Comparison of ENCODE assay signal across 9 mouse cellular contexts in the genomic region with DNA sequence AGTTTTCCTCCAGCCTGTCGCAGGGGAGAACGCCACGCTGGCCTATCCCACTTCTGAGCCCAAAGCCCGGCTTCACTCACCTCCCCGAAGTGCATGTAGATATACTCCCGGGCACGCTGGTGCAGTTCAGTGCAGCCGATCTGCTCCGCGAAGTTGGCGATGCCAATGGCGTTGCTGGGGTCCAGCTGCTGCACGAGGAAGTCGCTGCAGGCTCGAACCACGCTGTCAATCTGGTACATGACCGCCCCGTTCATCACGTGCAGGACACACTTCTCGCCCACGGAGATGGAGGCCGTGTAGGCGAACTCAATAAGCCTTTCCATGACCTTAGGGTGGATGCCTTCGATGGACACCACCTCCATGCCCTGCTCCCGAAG. TPM values are rescaled to one million over a fixed set of nuclear protein-coding genes. Genes with fewer than 3 reads are reported as not detected.
DNase-seq lines count a peak whose midpoint lies in the region; ATAC-seq and TF ChIP-seq lines count a peak whose summit lies in the region.
"Had no signal": no experiment of that assay in that cellular context is flagged by ENCODE, and none has a peak within 500 bp of the region (broad histone marks: within the 10 kb centered on the region; RNA-seq: fewer than 3 reads in every experiment).

No protein-coding gene starts in this region.

- no peak for TF ChIP-seq POLR2A in ES-Bruce4 (IDR thresholded peaks at IDR 0.05; ENCODE audit: insufficient read depth, low read length)

- H3K36me3 ChIP-seq in heart, embryonic 13.5 days: peaks cover 50% of the 10 kb centered on the region
- H3K36me3 ChIP-seq in ES-Bruce4 (ENCODE audit: control insufficient read depth, insufficient read depth, low read length, poor library complexity, severe bottlenecking): no peaks in the 10 kb centered on the region
- H3K36me3 ChIP-seq in forebrain, embryonic 16.5 days (ENCODE audit: control insufficient read depth, insufficient read depth): peaks cover 5% of the 10 kb centered on the region; the same call in 1 of the 2 replicates

- no peaks in the 10 kb centered on the region for H3K9me3 ChIP-seq in heart, embryonic 13.5 days
- H3K9me3 ChIP-seq in ES-Bruce4 (replicated peaks; ENCODE audit: control insufficient read depth, insufficient read depth, low read length, poor library complexity, severe bottlenecking): no peaks in the 10 kb centered on the region
- no peaks in the 10 kb centered on the region for H3K9me3 ChIP-seq in forebrain, embryonic 16.5 days (ENCODE audit: control insufficient read depth, low read length)

- H3K4me1 ChIP-seq in heart, embryonic 13.5 days: peaks cover 30% of the 10 kb centered on the region
- peaks cover 4% of the 10 kb centered on the region for H3K4me1 ChIP-seq in ES-Bruce4 (ENCODE audit: control insufficient read depth, insufficient read depth, low read length)
- H3K4me1 ChIP-seq in forebrain, embryonic 16.5 days (replicated peaks; ENCODE audit: control insufficient read depth, insufficient read depth, low read length): peaks cover 20% of the 10 kb centered on the region

- WGBS in heart, embryonic 13.5 days: 80% methylated on average over 25 of the region's 25 CpGs
- WGBS in forebrain, embryonic 16.5 days: 78% methylated on average over 25 of the region's 25 CpGs

- H3K27ac ChIP-seq in heart, embryonic 13.5 days (replicated peaks): peak overlapping the region; percentile 95
- no peak overlapping the region for H3K27ac ChIP-seq in ES-Bruce4 (ENCODE audit: insufficient read depth, low read length)
- H3K27ac ChIP-seq in forebrain, embryonic 16.5 days (ENCODE audit: low read length): no peak overlapping the region; the same call in 1 of the 2 replicates

- no peak for TF ChIP-seq CTCF in ES-Bruce4 (IDR thresholded peaks at IDR 0.05; ENCODE audit: low read depth, low read length)

- peak overlapping the region; percentile 79 for H3K4me2 ChIP-seq in heart, embryonic 13.5 days
- H3K4me2 ChIP-seq in forebrain, embryonic 16.5 days (ENCODE audit: low read length): peak overlapping the region; percentile 87

- DNase-seq in heart, postnatal 14 days: no peak
- peak; percentile 10 for DNase-seq in lung, postnatal 36 days
- no peak for DNase-seq in urinary bladder, postnatal 25 days (ENCODE audit: low spot score)

- H3K4me3 ChIP-seq in heart, embryonic 13.5 days: peak overlapping the region; percentile 81
- H3K4me3 ChIP-seq in ES-Bruce4 (ENCODE audit: low read depth, low read length): peak overlapping the region; percentile 37
- peak overlapping the region; percentile 89 for H3K4me3 ChIP-seq in forebrain, embryonic 16.5 days (replicated peaks; ENCODE audit: low read length)

- intact Hi-C loops in heart, postnatal 14 days (cut with DNase I): loop anchor here (5.0 kb wide), 2 partner anchors 40 to 120 kb away; no protein-coding TSS in a partner anchor

- peak overlapping the region; percentile 95 for H3K9ac ChIP-seq in heart, embryonic 13.5 days
- no peak overlapping the region for H3K9ac ChIP-seq in ES-Bruce4 (ENCODE audit: low read depth, poor library complexity, severe bottlenecking)
- H3K9ac ChIP-seq in forebrain, embryonic 16.5 days (replicated peaks; ENCODE audit: low read depth, low read length): peak overlapping the region; percentile 99

- H3K27me3 ChIP-seq in heart, embryonic 13.5 days (replicated peaks): peaks cover 3% of the 10 kb centered on the region; the same call in 1 of the 2 replicates
- H3K27me3 ChIP-seq in ES-Bruce4 (ENCODE audit: control insufficient read depth, insufficient read depth, low read length, poor library complexity, severe bottlenecking): no peaks in the 10 kb centered on the region
- no peaks in the 10 kb centered on the region; the same call in 1 of the 2 replicates for H3K27me3 ChIP-seq in forebrain, embryonic 16.5 days (replicated peaks; ENCODE audit: control insufficient read depth, insufficient read depth, low read length)
- H3K27me3 ChIP-seq: Patski had no signal

- TF ChIP-seq EP300 in ES-Bruce4 (IDR thresholded peaks at IDR 0.05; ENCODE audit: insufficient read depth, low read depth, low read length): no peak

- no peak for ATAC-seq in heart, embryonic 13.5 days (ENCODE audit: extremely low read depth, insufficient number of reproducible peaks, low FRiP score, low TSS enrichment)
- no peak for ATAC-seq in forebrain, embryonic 16.5 days
- no peak for ATAC-seq in megakaryocyte-erythroid progenitor cell, adult 5-6 weeks (replicated peaks; ENCODE audit: low FRiP score, low TSS enrichment, poor library complexity, severe bottlenecking)
- no peak for ATAC-seq in inflammation-experienced regulatory T-cells, adult 6 months
- ATAC-seq: Patski had no signal

RNA-seq across cellular contexts. Expression of gene Keap1, which starts 2.2 kb away (rescaled TPM):
- polyA plus RNA-seq in heart, embryonic 13.5 days (2015; fragmentation: Nextera tagmentation; extraction: Ambion mirVana): 51.1 and 52.7 TPM in 2 replicates
- total RNA-seq in heart, postnatal 14 days (2021): 10 to 100 TPM; 38.6 to 40.8 TPM
- polyA plus RNA-seq in ES-Bruce4 (2011; ENCODE audit: insufficient read depth, insufficient read length, low read depth, missing spikeins): 19.5 and 19.6 TPM in 2 replicates
- polyA plus RNA-seq in forebrain, embryonic 16.5 days (2015; fragmentation: Nextera tagmentation; extraction: Ambion mirVana): 74.2 and 78.5 TPM in 2 replicates
- total RNA-seq in megakaryocyte-erythroid progenitor cell, adult 5-6 weeks (2014; fragmentation: Nextera tagmentation): 25.3 and 27.2 TPM in 2 replicates
- 32.7 and 39.8 TPM in 2 replicates for total RNA-seq in megakaryocyte-erythroid progenitor cell, adult 5-6 weeks (2017)
- 10 to 100 TPM; 20.8 to 28.9 (median 21.5) TPM for polyA plus RNA-seq in inflammation-experienced regulatory T-cells, adult 6 months (2017; shearing (Covaris generic))

RNA-seq across cellular contexts. Expression of gene S1pr5, which starts 11.3 kb away (rescaled TPM):
- polyA plus RNA-seq in heart, embryonic 13.5 days (2015; fragmentation: Nextera tagmentation; extraction: Ambion mirVana): 0.07 and 0.11 TPM in 2 replicates
- total RNA-seq in heart, postnatal 14 days (2021): under 1 TPM; 0.27 to 0.45 TPM
- 0.40 and 0.44 TPM in 2 replicates for polyA plus RNA-seq in ES-Bruce4 (2011; ENCODE audit: insufficient read depth, insufficient read length, low read depth, missing spikeins)
- polyA plus RNA-seq in forebrain, embryonic 16.5 days (2015; fragmentation: Nextera tagmentation; extraction: Ambion mirVana): 2.6 and 2.8 TPM in 2 replicates
- 0.59 TPM in 1 of 2 replicates, not detected in the other for total RNA-seq in megakaryocyte-erythroid progenitor cell, adult 5-6 weeks (2014; fragmentation: Nextera tagmentation)
- total RNA-seq in megakaryocyte-erythroid progenitor cell, adult 5-6 weeks (2017): 1.1 TPM in 1 of 2 replicates, not detected in the other
- polyA plus RNA-seq in inflammation-experienced regulatory T-cells, adult 6 months (2017; shearing (Covaris generic)): under 1 TPM in 1 of 3 experiments, not detected in 2; 0.17 TPM
- polyA plus RNA-seq: Patski had no signal

RNA-seq across cellular contexts. Expression of gene Atg4d, which starts 28.1 kb away (rescaled TPM):
- polyA plus RNA-seq in heart, embryonic 13.5 days (2015; fragmentation: Nextera tagmentation; extraction: Ambion mirVana): 41.6 and 51.4 TPM in 2 replicates
- total RNA-seq in heart, postnatal 14 days (2021): 10 to 100 TPM; 73.3 to 85.0 TPM
- 18.8 and 22.3 TPM in 2 replicates for polyA plus RNA-seq in ES-Bruce4 (2011; ENCODE audit: insufficient read depth, insufficient read length, low read depth, missing spikeins)
- polyA plus RNA-seq in forebrain, embryonic 16.5 days (2015; fragmentation: Nextera tagmentation; extraction: Ambion mirVana): 47.6 and 51.8 TPM in 2 replicates
- 8.9 and 13.9 TPM in 2 replicates for total RNA-seq in megakaryocyte-erythroid progenitor cell, adult 5-6 weeks (2014; fragmentation: Nextera tagmentation)
- 11.9 and 25.7 TPM in 2 replicates for total RNA-seq in megakaryocyte-erythroid progenitor cell, adult 5-6 weeks (2017)
- polyA plus RNA-seq in inflammation-experienced regulatory T-cells, adult 6 months (2017; shearing (Covaris generic)): 10 to 100 TPM; 23.5 to 32.5 (median 24.2) TPM

RNA-seq across cellular contexts. Expression of gene Kri1, which starts 50.8 kb away (rescaled TPM):
- polyA plus RNA-seq in heart, embryonic 13.5 days (2015; fragmentation: Nextera tagmentation; extraction: Ambion mirVana): 12.7 and 13.2 TPM in 2 replicates
- 10 to 100 TPM; 17.0 to 22.6 TPM for total RNA-seq in heart, postnatal 14 days (2021)
- polyA plus RNA-seq in ES-Bruce4 (2011; ENCODE audit: insufficient read depth, insufficient read length, low read depth, missing spikeins): 35.9 and 41.7 TPM in 2 replicates
- polyA plus RNA-seq in forebrain, embryonic 16.5 days (2015; fragmentation: Nextera tagmentation; extraction: Ambion mirVana): 18.3 and 20.1 TPM in 2 replicates
- 50.7 and 81.7 TPM in 2 replicates for total RNA-seq in megakaryocyte-erythroid progenitor cell, adult 5-6 weeks (2014; fragmentation: Nextera tagmentation)
- total RNA-seq in megakaryocyte-erythroid progenitor cell, adult 5-6 weeks (2017): 55.3 and 86.3 TPM in 2 replicates
- polyA plus RNA-seq in inflammation-experienced regulatory T-cells, adult 6 months (2017; shearing (Covaris generic)): 10 to 100 TPM; 16.5 to 36.2 (median 26.9) TPM

RNA-seq across cellular contexts. Expression of gene Cdkn2d, which starts 54.2 kb away (rescaled TPM):
- 80.4 and 101 TPM in 2 replicates for polyA plus RNA-seq in heart, embryonic 13.5 days (2015; fragmentation: Nextera tagmentation; extraction: Ambion mirVana)
- 10 to 100 TPM; 17.9 to 21.1 TPM for total RNA-seq in heart, postnatal 14 days (2021)
- polyA plus RNA-seq in ES-Bruce4 (2011; ENCODE audit: insufficient read depth, insufficient read length, low read depth, missing spikeins): 11.6 and 12.4 TPM in 2 replicates
- polyA plus RNA-seq in forebrain, embryonic 16.5 days (2015; fragmentation: Nextera tagmentation; extraction: Ambion mirVana): 85.1 and 97.7 TPM in 2 replicates
- total RNA-seq in megakaryocyte-erythroid progenitor cell, adult 5-6 weeks (2014; fragmentation: Nextera tagmentation): 5.7 and 7.4 TPM in 2 replicates
- 8.5 and 11.3 TPM in 2 replicates for total RNA-seq in megakaryocyte-erythroid progenitor cell, adult 5-6 weeks (2017)
- polyA plus RNA-seq in inflammation-experienced regulatory T-cells, adult 6 months (2017; shearing (Covaris generic)): 100 to 1,000 TPM; 116 to 131 (median 128) TPM

Comparison
In these comparisons a context has a peak if more than half of its experiments do, and no peak if none do; other contexts are left out.
1. H3K4me3 ChIP-seq: peak in every context shown above with its lines; median percentile 89 in forebrain, embryonic 16.5 days; 81 in heart, embryonic 13.5 days; 37 in ES-Bruce4.